Mouse (Mus musculus) MEL (cell line): ENCODE results near the gene Homer2.

Experiments used
- MAX ChIP-seq: IDR thresholded peaks from 2 replicates; pipeline ENCODE4 v1.6.1; 2011; ENCODE audit warnings: low read length, improper control_type of control experiment
- NELFE ChIP-seq: IDR thresholded peaks from 2 replicates; pipeline ENCODE4 v1.6.1; 2011; ENCODE audit warnings: low read depth, low read length, improper control_type of control experiment
- POLR2A ChIP-seq, 2 experiments: IDR thresholded peaks; 2 replicates each; pipeline ENCODE4 v1.6.1; 2011 to 2012; ENCODE audit warnings: low read length in 2 of 2, mild to moderate bottlenecking in 2 of 2, control low read depth in 1 of 2, improper control_type of control experiment in 1 of 2, low read depth in 1 of 2, moderate library complexity in 1 of 2; ENCODE audit not compliant: control insufficient read depth in 1 of 2, insufficient read depth in 1 of 2, poor library complexity in 1 of 2
- SMC3 ChIP-seq: IDR thresholded peaks from 2 replicates; pipeline ENCODE4 v1.6.1; 2011; ENCODE audit warnings: low read depth, low read length, improper control_type of control experiment
- USF2 ChIP-seq, 2 experiments: IDR thresholded peaks; 2 replicates each; pipeline ENCODE4 v1.6.1; 2011 to 2012; ENCODE audit warnings: improper control_type of control experiment in 2 of 2, low read length in 2 of 2, borderline replicate concordance in 1 of 2, inconsistent platforms in 1 of 2, low read depth in 1 of 2, mild to moderate bottlenecking in 1 of 2; ENCODE audit not compliant: insufficient read depth in 1 of 2

- TF ChIP-seq NELFE = no peak
- no peak for TF ChIP-seq USF2 (IDR thresholded peaks at IDR 0.05; ENCODE audit: borderline replicate concordance in 1 of 2, insufficient read depth in 1 of 2, low read depth in 1 of 2, low read length in 2 of 2)
- no peak for TF ChIP-seq POLR2A (IDR thresholded peaks at IDR 0.05; ENCODE audit: control insufficient read depth in 1 of 2, insufficient read depth in 1 of 2, low read depth in 1 of 2, low read length in 2 of 2, poor library complexity in 1 of 2)
- no peak for TF ChIP-seq SMC3
- no peak for TF ChIP-seq MAX
Observed at GRCm38 (mm10) chr7:81566332-81566731, 141.0 kb downstream of the Homer2 start.
